ENCODE assay signal across 9 mouse cellular contexts in genomic region chr6:127337398-127337871, GRCm38 (mm10).
A peak's percentile ranks its signal among the peaks of the same experiment; 100 is the strongest.
DNase-seq lines count a peak whose midpoint lies in the region; ATAC-seq lines count a peak whose summit lies in the region.
"Had no signal": no experiment of that assay in that cellular context is flagged by ENCODE, and none has a peak within 500 bp of the region (broad histone marks: within the 10 kb centered on the region; RNA-seq: fewer than 3 reads in every experiment).

No protein-coding gene starts in this region.

- WGBS in kidney, embryonic 15.5 days, result 21% methylated on average over 15 of the region's 15 CpGs
- 5% methylated on average over 15 of the region's 15 CpGs for WGBS in forebrain, embryonic 15.5 days
- 12% methylated on average over 15 of the region's 15 CpGs for WGBS in midbrain, embryonic 11.5 days

- no peak overlapping the region for H3K9ac ChIP-seq in kidney, embryonic 15.5 days
- H3K9ac ChIP-seq in forebrain, embryonic 15.5 days (replicated peaks), result no peak overlapping the region
- H3K9ac ChIP-seq in midbrain, embryonic 11.5 days (ENCODE audit: low read length), result peak overlapping the region; percentile 60

- H3K4me1 ChIP-seq in kidney, embryonic 15.5 days, result peaks cover 50% of the 10 kb centered on the region
- H3K4me1 ChIP-seq in forebrain, embryonic 15.5 days, result peaks cover 42% of the 10 kb centered on the region
- peaks cover 36% of the 10 kb centered on the region for H3K4me1 ChIP-seq in midbrain, embryonic 11.5 days (ENCODE audit: control insufficient read depth, insufficient read depth, low read length)

- no peaks in the 10 kb centered on the region for H3K27me3 ChIP-seq in kidney, embryonic 15.5 days
- no peaks in the 10 kb centered on the region for H3K27me3 ChIP-seq in forebrain, embryonic 15.5 days
- H3K27me3 ChIP-seq in midbrain, embryonic 11.5 days (ENCODE audit: control insufficient read depth, insufficient read depth, low read length), result no peaks in the 10 kb centered on the region

- H3K4me3 ChIP-seq in kidney, embryonic 15.5 days (replicated peaks), result no peak overlapping the region
- H3K4me3 ChIP-seq in forebrain, embryonic 15.5 days, result no peak overlapping the region
- no peak overlapping the region for H3K4me3 ChIP-seq in midbrain, embryonic 11.5 days (ENCODE audit: low read depth, low read length)

- no peaks in the 10 kb centered on the region for H3K9me3 ChIP-seq in kidney, embryonic 15.5 days (replicated peaks)
- H3K9me3 ChIP-seq in forebrain, embryonic 15.5 days, result no peaks in the 10 kb centered on the region
- no peaks in the 10 kb centered on the region for H3K9me3 ChIP-seq in midbrain, embryonic 11.5 days (ENCODE audit: control insufficient read depth, low read length)
- H3K9me3 ChIP-seq: G1E had no signal

- DNase-seq in kidney, postnatal 10 days, result no peak
- DNase-seq in adipocyte (ENCODE audit: low spot score), result peak; percentile 26
- no peak for DNase-seq in midbrain, embryonic 11.5 days (ENCODE audit: low spot score, missing footprints)
- DNase-seq in embryo, embryonic 10.5 days (ENCODE audit: low spot score), result no peak
- no peak for DNase-seq in layer of hippocampus, adult 11-12 months (ENCODE audit: low spot score)

- peak overlapping the region; percentile 61 for H3K27ac ChIP-seq in kidney, embryonic 15.5 days
- peak overlapping the region; percentile 81 for H3K27ac ChIP-seq in forebrain, embryonic 15.5 days (replicated peaks)
- H3K27ac ChIP-seq in midbrain, embryonic 11.5 days (ENCODE audit: low read depth, low read length), result peak overlapping the region; percentile 97

- H3K4me2 ChIP-seq in kidney, embryonic 15.5 days, result peak overlapping the region; percentile 23; the same call in 1 of the 2 replicates
- H3K4me2 ChIP-seq in forebrain, embryonic 15.5 days (replicated peaks), result 0 out of 2 replicates have a peak overlapping the region, but pooled peaks have one; percentile 5
- peak overlapping the region; percentile 34 for H3K4me2 ChIP-seq in midbrain, embryonic 11.5 days

- no peak for ATAC-seq in kidney, embryonic 15.5 days (replicated peaks; ENCODE audit: low FRiP score)
- ATAC-seq in forebrain, embryonic 15.5 days (replicated peaks), result peak; percentile 55
- ATAC-seq in midbrain, embryonic 11.5 days (ENCODE audit: low FRiP score), result no peak; the same call in 1 of the 2 replicates
- no peak for ATAC-seq in inflammation-experienced regulatory T-cells, adult 6 months

- H3K36me3 ChIP-seq in kidney, embryonic 15.5 days, result no peaks in the 10 kb centered on the region
- no peaks in the 10 kb centered on the region for H3K36me3 ChIP-seq in forebrain, embryonic 15.5 days
- H3K36me3 ChIP-seq in midbrain, embryonic 11.5 days (ENCODE audit: control insufficient read depth, insufficient read depth, low read length), result no peaks in the 10 kb centered on the region
- H3K36me3 ChIP-seq: G1E had no signal
